Mouse (Mus musculus) gastrocnemius, adult 18-20 months (tissue): ENCODE data around the gene Unc13d. TPM values are rescaled to one million over a fixed set of nuclear protein-coding genes. Genes with fewer than 3 reads are reported as not detected.
"Not testable (repeated sequence)": the region's sequence is repeated elsewhere in the genome, so short reads cannot be mapped to it uniquely, and the experiment has no call there.

Experiments
- DNase-seq: peaks from one replicate; pipeline ENCODE4 v3.0.0; 2021; ENCODE audit warnings: low spot score
- long read RNA-seq, 2 experiments: library from polyadenylated mRNA; stranded (forward); transcript quantifications; one replicate each; pipeline ENCODE4 v2.0.0; 2021
- total RNA-seq, 2 experiments: library from RNA; stranded (reverse); gene quantifications; 2 replicates each; pipeline ENCODE4 v1.2.3; 2021

Unc13d gene
- under 1 TPM; 0.23 to 0.88 TPM for total RNA-seq
- long read RNA-seq, experiment 1, partial matches to known transcripts, result 1 of 1 reads
- long read RNA-seq, experiment 1, other reads (novel, unspliced or antisense), result 0 of 1 reads
- long read RNA-seq, experiment 2, result 0 reads

- no peak for DNase-seq
Observed at GRCm38 (mm10) chr11:116077446-116078204, at the start of gene Unc13d. Unc13d (minus strand) TSS chr11:116077961.

GRCm38 (mm10) chr11:116126261-116126660, 48.5 kb upstream of the Unc13d start:
- no peak for DNase-seq

GRCm38 (mm10) chr11:116121731-116122245, 44.0 kb upstream of the Unc13d start:
- not testable (repeated sequence) for DNase-seq

- DNase-seq, result no peak
Observed at GRCm38 (mm10) chr11:116117819-116118218, 40.1 kb upstream of the Unc13d start.

- no peak for DNase-seq
Observed at GRCm38 (mm10) chr11:116117241-116117640, 39.5 kb upstream of the Unc13d start.

GRCm38 (mm10) chr11:116111611-116112203, 33.9 kb upstream of the Unc13d start:
- no peak for DNase-seq

GRCm38 (mm10) chr11:116111067-116111466, 33.3 kb upstream of the Unc13d start:
- DNase-seq, result no peak

- no peak for DNase-seq
Observed at GRCm38 (mm10) chr11:116110540-116110939, 32.8 kb upstream of the Unc13d start.

- DNase-seq, result peak; percentile 84
Observed at GRCm38 (mm10) chr11:116110131-116110530, 32.4 kb upstream of the Unc13d start.

- DNase-seq, result no peak
Observed at GRCm38 (mm10) chr11:116109441-116110081, 31.8 kb upstream of the Unc13d start.

GRCm38 (mm10) chr11:116108464-116109137, 30.8 kb upstream of the Unc13d start:
- DNase-seq, result peak; percentile 81

GRCm38 (mm10) chr11:116107777-116108285, 30.1 kb upstream of the Unc13d start:
- DNase-seq, result no peak

- no peak for DNase-seq
Observed at GRCm38 (mm10) chr11:116106963-116107776, 29.4 kb upstream of the Unc13d start.

GRCm38 (mm10) chr11:116106154-116106962, 28.6 kb upstream of the Unc13d start:
- DNase-seq, result no peak

GRCm38 (mm10) chr11:116105065-116105464, 27.3 kb upstream of the Unc13d start:
- DNase-seq, result no peak

- peak; percentile 75 for DNase-seq
Observed at GRCm38 (mm10) chr11:116104006-116104646, 26.4 kb upstream of the Unc13d start.

GRCm38 (mm10) chr11:116103572-116103971, 25.8 kb upstream of the Unc13d start:
- DNase-seq, result no peak

GRCm38 (mm10) chr11:116102472-116102871, 24.7 kb upstream of the Unc13d start:
- DNase-seq, result no peak

GRCm38 (mm10) chr11:116101931-116102381, 24.2 kb upstream of the Unc13d start:
- DNase-seq, result peak; percentile 55
